Mouse (Mus musculus): ENCODE measurements around the gene Dnlz.

DNA sequence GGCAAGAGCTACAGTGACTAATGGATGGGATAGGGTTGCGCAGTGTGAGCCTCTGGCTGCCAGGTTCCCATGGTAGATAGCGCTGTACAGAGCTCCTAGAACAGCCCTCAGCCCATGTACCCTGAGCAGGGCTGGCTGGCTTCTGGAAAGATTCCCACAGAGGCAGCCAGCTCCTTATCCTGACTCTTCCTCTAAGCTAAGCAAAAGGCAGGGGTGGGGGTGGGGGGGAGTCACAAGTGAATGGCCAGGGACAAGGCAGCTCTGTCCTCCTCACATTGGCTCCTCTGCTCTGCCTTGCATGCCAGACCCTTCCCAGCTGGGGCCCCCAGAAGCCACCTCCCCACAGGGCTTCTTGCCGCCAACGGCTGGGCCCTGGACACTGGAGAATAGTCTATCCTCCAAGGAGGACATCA is 21.8 kb downstream of the Dnlz start:
- no peak for TF ChIP-seq CTCF (IDR thresholded peaks at IDR 0.05; ENCODE audit: low read depth, low read length)
- TF ChIP-seq POLR2A (IDR thresholded peaks at IDR 0.05; ENCODE audit: borderline replicate concordance, low read depth, low read length): no peak

All from bone marrow macrophage, adult 2 months (primary cell).